Mouse (Mus musculus) mammary gland, adult 2 months (tissue): ENCODE measurements around the gene Mfrp. TPM values are rescaled to one million over a fixed set of nuclear protein-coding genes. Genes with fewer than 3 reads are reported as not detected.

ENCODE experiments used
- polyA plus RNA-seq: library from polyadenylated mRNA; depleted of rRNA; stranded (reverse); fragments of >200 nt; gene quantifications from 2 replicates; pipeline ENCODE4 v1.2.3, GENCODE M21; 2012; ENCODE audit warnings: low replicate concordance; rRNA removed

Gene Mfrp
- 0.14 TPM in 1 of 2 replicates, not detected in the other for polyA plus RNA-seq

DNA sequence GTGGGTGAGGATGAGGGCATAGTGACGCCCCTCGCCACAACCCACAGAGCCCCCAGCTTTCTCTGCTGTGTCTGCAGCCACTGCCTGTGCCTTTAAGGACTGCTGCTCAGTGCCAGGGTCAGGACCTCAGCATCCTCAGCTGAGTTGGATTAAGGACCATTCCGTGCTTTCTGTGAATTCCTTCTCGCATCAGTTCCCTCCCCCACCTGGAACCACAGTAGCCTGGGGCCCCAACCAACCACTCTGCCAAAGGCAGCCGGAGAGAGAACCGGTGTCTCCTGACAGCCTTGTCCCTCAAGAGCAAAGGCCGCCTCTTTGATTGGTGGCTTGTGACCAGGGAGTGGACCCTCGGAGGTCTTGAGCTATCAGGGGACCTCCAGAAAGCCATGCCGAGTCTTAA, at the start of gene Mfrp:
Mfrp (plus strand) TSS at position 240 of the 400 bp plus-strand sequence.

DNA sequence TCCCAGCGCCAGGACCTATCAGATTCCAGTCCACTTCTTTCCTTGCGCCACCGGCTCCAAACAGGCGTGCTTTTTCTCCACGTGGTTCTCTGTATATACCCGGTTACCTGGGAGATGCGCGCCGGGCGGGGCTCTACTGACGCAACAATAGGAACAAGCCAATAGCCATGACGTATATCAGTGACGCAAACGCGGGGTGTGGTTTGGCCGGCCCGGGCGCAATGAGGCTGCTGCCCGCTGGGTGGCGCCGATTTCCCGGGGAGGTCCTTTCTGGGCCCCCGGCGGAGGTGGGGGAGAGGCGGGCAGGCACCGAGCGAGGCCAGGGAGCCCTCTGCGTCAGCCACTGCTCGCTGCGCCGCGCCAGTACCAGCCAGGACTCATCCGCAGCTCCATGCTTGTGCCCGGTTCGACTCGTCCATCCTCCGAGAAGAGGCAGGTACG, 34.7 kb upstream of the Mfrp start, which contains the start of gene Usp2:
Usp2 (plus strand) TSS at position 237 of the 441 bp plus-strand sequence.

GRCm38 (mm10) chr9:44107110-44107509, 5.6 kb downstream of the Mfrp start, which contains the start of gene C1qtnf5:
Gene C1qtnf5 (plus strand): TSS chr9:44107245.

GRCm38 (mm10) chr9:44113105-44113789, 11.7 kb downstream of the Mfrp start, which contains the start of the genes Gm49380 and Rnf26:
Gene Gm49380 (minus strand): TSS chr9:44113500.
Gene Rnf26 (minus strand): TSS chr9:44113517.

DNA sequence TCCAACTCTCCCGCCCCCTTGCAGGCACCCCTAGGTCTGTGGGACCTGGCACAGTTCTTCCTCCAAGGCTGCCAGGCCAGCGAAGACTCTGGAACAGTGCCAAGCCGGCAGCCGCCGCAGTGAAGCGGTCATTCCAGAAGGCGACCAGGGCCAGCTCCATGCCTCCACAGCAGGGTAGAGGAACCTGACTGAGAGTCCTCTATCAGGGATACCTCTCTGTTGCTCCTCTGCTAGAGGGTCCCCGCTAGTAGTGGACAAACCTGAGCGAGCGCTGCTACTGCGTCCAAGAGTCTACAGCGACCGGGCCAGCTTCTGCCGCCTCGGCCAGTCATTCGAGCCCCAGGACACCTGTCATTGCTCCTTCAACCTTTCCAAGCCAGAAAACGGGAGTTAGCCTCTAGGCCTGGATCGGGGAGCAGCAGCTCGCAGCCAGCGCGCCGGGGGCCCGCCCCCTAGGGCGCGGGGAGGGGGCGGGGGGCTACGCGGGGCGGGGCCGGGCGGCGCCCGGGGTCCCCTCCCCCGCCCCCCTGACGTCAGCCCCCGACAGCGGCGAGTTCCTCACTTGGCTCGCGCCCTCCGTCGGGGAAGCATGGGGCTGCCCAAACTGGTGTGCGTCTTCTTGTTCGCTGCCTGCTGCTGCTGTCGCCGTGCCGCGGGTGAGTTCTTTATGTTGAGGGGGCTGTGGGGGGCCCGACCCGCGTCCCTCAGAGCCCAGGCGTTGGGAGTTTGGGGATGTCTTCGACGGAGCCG, 32.7 kb downstream of the Mfrp start, which contains the start of gene Mcam:
Mcam (plus strand) TSS at position 369 of the 750 bp plus-strand sequence.

Other genes starting within 250 kb of the Mfrp start
- 359 and 388 TPM in 2 replicates for gene Thy1, start 58.3 kb upstream of the Mfrp start, polyA plus RNA-seq
- 7.0 and 24.7 TPM in 2 replicates for gene Usp2, start 34.7 kb upstream of the Mfrp start, polyA plus RNA-seq
- gene C1qtnf5, start 5.5 kb downstream of the Mfrp start, polyA plus RNA-seq, result 24.0 and 37.0 TPM in 2 replicates
- 0.11 and 0.96 TPM in 2 replicates for gene Gm49380, start 11.8 kb downstream of the Mfrp start, polyA plus RNA-seq
- 28.7 and 45.0 TPM in 2 replicates for gene Rnf26, start 11.8 kb downstream of the Mfrp start, polyA plus RNA-seq
- 88.8 and 131 TPM in 2 replicates for gene Mcam, start 32.7 kb downstream of the Mfrp start, polyA plus RNA-seq
- 16.5 and 18.5 TPM in 2 replicates for gene Cbl, start 132.3 kb downstream of the Mfrp start, polyA plus RNA-seq
- gene Ccdc153, start 138.9 kb downstream of the Mfrp start, polyA plus RNA-seq, result not detected in 2 replicates
- 0.18 and 0.29 TPM in 2 replicates for gene Pdzd3, start 149.7 kb downstream of the Mfrp start, polyA plus RNA-seq
- 23.6 and 24.3 TPM in 2 replicates for gene Nlrx1, start 166.9 kb downstream of the Mfrp start, polyA plus RNA-seq
- gene Abcg4, start 186.9 kb downstream of the Mfrp start, polyA plus RNA-seq, result 4.3 and 5.5 TPM in 2 replicates
- gene Hinfp, start 203.9 kb downstream of the Mfrp start, polyA plus RNA-seq, result 25.9 and 36.6 TPM in 2 replicates
- 59.1 and 101 TPM in 2 replicates for gene C2cd2l, start 218.6 kb downstream of the Mfrp start, polyA plus RNA-seq
- gene Dpagt1, start 224.3 kb downstream of the Mfrp start, polyA plus RNA-seq, result 54.1 and 77.4 TPM in 2 replicates
- gene H2afx, start 233.0 kb downstream of the Mfrp start, polyA plus RNA-seq, result 39.0 and 130 TPM in 2 replicates
- 41.3 and 52.7 TPM in 2 replicates for gene Hmbs, start 242.5 kb downstream of the Mfrp start, polyA plus RNA-seq